Mouse (Mus musculus): ENCODE data around the gene Zfp944.
"Not testable (repeated sequence)": the region's sequence is repeated elsewhere in the genome, so short reads cannot be mapped to it uniquely, and the experiment has no call there.

- not testable (repeated sequence) for TF ChIP-seq CTCF (IDR thresholded peaks at IDR 0.05; ENCODE audit: insufficient read depth, low read depth, low read length)
- TF ChIP-seq POLR2A (IDR thresholded peaks at IDR 0.05; ENCODE audit: insufficient read depth, low read depth, low read length) = peak; percentile 75
These were observed 46.4 kb downstream of the Zfp944 start, which contains the start of gene CT030661.1 for GRCm38 (mm10) chr17:22314730-22315226.

All from olfactory bulb, adult 2 months (tissue).